Mouse (Mus musculus) megakaryocyte, embryonic 14.5 days (primary cell): ENCODE measurements around the gene Iqub.

Experiments
- FLI1 ChIP-seq: IDR thresholded peaks from 2 replicates; pipeline ENCODE4 v1.6.1; 2012; ENCODE audit warnings: low read length, inconsistent platforms, mixed read lengths
- GATA1 ChIP-seq: IDR thresholded peaks from 3 replicates; pipeline ENCODE4 v1.6.1; 2012; ENCODE audit warnings: mixed read lengths, low read length, inconsistent platforms, borderline replicate concordance

GRCm38 (mm10) chr6:24486530-24486929, 28.3 kb downstream of the Iqub start:
- TF ChIP-seq GATA1: no peak
- no peak for TF ChIP-seq FLI1
